Mouse (Mus musculus): ENCODE results near the gene Zic4. TPM values are rescaled to one million over a fixed set of nuclear protein-coding genes. Genes with fewer than 3 reads are reported as not detected.
A peak's percentile ranks its signal among the peaks of the same experiment; 100 is the strongest.

Zic4 gene
- polyA plus RNA-seq, 1 experiment from 2014 or later = 0.77 TPM

DNA sequence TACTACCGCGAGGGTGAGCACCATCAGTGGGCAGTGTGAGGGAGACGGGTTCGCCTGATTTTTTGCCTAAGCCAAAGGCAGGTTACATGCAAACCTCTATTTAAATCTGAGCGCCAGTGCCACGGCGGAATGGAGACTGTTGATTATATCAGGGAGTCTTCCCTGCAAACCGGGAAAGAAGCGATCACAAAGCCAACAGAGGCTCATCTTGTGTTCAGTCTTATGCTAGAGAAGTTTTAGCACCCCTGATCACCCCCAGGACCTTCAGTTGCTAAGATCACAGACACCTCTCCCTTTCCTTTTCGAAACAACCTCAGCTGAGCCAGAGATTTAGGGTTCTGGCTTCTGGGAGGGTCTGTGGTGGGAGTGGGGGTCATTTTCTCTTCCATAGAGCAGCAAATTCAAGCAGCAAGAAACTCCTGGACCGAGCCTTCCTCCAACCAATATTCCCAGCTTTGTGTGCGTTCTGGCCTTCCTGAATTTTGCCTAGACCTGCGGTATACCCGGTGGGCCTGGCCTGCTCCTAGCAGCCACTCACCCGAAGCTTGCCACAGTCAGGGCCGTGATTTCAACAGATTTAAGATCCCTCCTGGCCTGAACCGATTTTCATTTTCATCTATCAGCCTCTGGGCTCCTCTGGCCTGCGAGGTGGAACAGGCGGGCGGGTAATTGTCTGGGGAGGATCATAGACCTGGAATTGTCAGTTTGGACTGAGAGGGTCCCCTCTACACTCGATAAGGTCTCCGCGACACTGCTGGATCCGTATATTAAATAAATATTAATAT lies 20.4 kb downstream of the Zic4 start:
- Histone ChIP-seq H3K4me2 (no peak overlapping the region), H3K27ac (no peak overlapping the region), H3K27me3 (peaks cover 99% of the 10 kb centered on the region), H3K4me3 (no peak overlapping the region), H3K36me3 (no peaks in the 10 kb centered on the region), H3K9me3 (no peaks in the 10 kb centered on the region), H3K4me1 (peaks cover 12% of the 10 kb centered on the region), H3K9ac (no peak overlapping the region)
- ATAC-seq (ENCODE audit: insufficient number of reproducible peaks, insufficient read depth, low FRiP score, low TSS enrichment, low read depth) = no peak
- 3% methylated on average over 24 of the region's 24 CpGs for WGBS

- Histone ChIP-seq H3K4me3 (no peak overlapping the region), H3K4me2 (no peak overlapping the region), H3K27ac (no peak overlapping the region), H3K4me1 (peaks cover 11% of the 10 kb centered on the region), H3K36me3 (no peaks in the 10 kb centered on the region), H3K27me3 (peaks cover 99% of the 10 kb centered on the region), H3K9me3 (no peaks in the 10 kb centered on the region), H3K9ac (no peak overlapping the region)
- no peak for ATAC-seq (ENCODE audit: insufficient number of reproducible peaks, insufficient read depth, low FRiP score, low TSS enrichment, low read depth)
- WGBS = 2% methylated on average over 28 of the region's 28 CpGs
Observed at GRCm38 (mm10) chr9:91383441-91384135, 21.4 kb downstream of the Zic4 start.

DNA sequence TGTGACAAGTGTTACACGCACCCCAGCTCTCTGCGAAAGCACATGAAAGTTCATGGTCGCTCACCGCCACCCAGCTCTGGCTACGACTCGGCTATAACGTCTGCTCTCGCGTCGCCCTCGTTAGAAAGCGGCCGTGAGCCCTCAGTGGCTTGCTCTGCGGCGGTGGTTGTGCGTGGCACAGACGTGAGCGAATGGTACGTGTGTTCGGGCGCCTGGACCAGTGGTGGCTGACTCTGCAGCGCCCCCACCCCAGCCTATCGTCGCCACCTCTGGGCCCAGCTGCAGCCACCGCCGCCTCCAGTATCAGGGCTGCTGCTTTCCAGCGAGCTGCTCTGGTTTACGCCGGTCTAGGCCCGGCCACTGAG lies 21.9 kb downstream of the Zic4 start:
- H3K9me3 ChIP-seq = no peaks in the 10 kb centered on the region
- peak; percentile 17; the same call in 1 of the 2 replicates for ATAC-seq (ENCODE audit: insufficient number of reproducible peaks, insufficient read depth, low FRiP score, low TSS enrichment, low read depth)
- under 1% methylated on average over 30 of the region's 30 CpGs for WGBS

GRCm38 (mm10) chr9:91384693-91385560 lies 22.7 kb downstream of the Zic4 start:
- WGBS = 4% methylated on average over 4 of the region's 4 CpGs

More for the DNA sequence above, 21.9 kb downstream of the Zic4 start:
- H3K27ac ChIP-seq = no peak overlapping the region
- peaks cover 99% of the 10 kb centered on the region for H3K27me3 ChIP-seq
- H3K9ac ChIP-seq = no peak overlapping the region
- peaks cover 7% of the 10 kb centered on the region for H3K4me1 ChIP-seq
- no peak overlapping the region for H3K4me3 ChIP-seq
- H3K36me3 ChIP-seq = no peaks in the 10 kb centered on the region
- no peak overlapping the region for H3K4me2 ChIP-seq

DNA sequence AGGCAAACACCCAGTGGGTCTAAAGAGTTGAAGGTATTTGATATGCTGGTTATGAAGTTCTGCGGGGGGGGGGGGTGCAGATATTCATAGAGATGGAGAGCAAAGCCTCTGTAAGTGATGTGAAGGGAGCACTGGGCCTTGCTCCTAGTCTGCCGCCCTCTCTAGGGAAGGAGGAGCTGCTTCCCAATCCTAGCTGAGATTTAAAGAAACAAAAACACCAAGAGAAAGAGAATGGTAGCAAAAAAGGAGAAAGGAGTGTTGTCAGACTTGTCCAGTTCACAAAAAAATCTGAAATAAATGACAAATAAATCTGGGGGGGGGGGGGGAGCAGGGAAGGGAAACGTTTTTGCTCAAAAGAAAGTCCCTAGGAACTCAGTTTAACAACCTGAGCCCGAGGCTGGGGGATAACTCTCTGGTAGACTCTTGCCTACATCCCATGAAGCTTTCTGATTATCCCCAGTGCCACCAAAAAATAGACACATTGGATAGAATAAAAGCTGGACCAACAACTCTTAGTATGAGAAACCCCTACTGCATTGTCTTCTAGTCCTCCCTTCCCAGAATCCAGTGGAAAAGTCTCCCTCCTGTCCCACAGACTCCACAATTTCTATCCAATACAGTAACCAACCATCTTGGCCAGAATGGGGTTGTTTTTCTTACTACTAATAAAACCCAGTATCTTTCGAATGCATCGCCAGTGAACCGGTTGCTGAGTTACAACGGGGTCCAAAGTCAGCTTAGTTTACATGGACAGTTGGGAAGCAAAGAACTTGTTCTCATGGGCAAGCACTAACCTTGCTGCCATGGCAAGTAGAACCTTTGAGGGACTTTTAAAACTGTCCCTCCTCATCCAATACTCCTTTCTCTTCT lies 23.6 kb downstream of the Zic4 start:
- Histone ChIP-seq H3K4me3 (no peak overlapping the region), H3K4me2 (no peak overlapping the region), H3K27me3 (peaks cover 99% of the 10 kb centered on the region), H3K9me3 (no peaks in the 10 kb centered on the region), H3K36me3 (no peaks in the 10 kb centered on the region), H3K27ac (no peak overlapping the region), H3K4me1 (peaks cover 7% of the 10 kb centered on the region), H3K9ac (no peak overlapping the region)
- under 1% methylated on average over 8 of the region's 8 CpGs for WGBS
- ATAC-seq (ENCODE audit: insufficient number of reproducible peaks, insufficient read depth, low FRiP score, low TSS enrichment, low read depth) = no peak

More at GRCm38 (mm10) chr9:91384693-91385560, 22.7 kb downstream of the Zic4 start:
- Histone ChIP-seq H3K27me3 (peaks cover 99% of the 10 kb centered on the region), H3K27ac (no peak overlapping the region), H3K4me2 (no peak overlapping the region), H3K4me1 (peaks cover 7% of the 10 kb centered on the region), H3K4me3 (no peak overlapping the region), H3K9me3 (no peaks in the 10 kb centered on the region), H3K36me3 (no peaks in the 10 kb centered on the region), H3K9ac (no peak overlapping the region)
- ATAC-seq (ENCODE audit: insufficient number of reproducible peaks, insufficient read depth, low FRiP score, low TSS enrichment, low read depth) = no peak

DNA sequence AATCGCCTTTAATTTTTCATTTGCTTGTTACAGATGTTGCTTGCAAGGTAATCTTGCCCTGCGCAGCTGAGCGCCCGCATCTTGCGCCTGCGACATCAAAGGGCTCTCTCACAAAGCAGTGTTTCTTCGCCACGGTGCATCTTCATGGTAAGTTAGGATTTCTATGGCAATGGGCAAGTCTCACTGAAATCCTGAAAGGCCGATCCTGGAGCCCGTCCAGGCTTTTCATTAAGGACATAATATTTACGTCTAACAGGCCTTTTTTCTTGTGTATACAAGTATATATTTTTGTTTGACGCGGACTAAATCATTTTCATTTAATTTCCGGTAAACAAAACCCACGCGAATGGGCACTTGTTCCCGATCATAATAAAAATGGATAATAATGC lies 24.3 kb downstream of the Zic4 start:
- no peaks in the 10 kb centered on the region for H3K36me3 ChIP-seq
- WGBS = under 1% methylated on average over 17 of the region's 17 CpGs
- H3K4me3 ChIP-seq = no peak overlapping the region

DNA sequence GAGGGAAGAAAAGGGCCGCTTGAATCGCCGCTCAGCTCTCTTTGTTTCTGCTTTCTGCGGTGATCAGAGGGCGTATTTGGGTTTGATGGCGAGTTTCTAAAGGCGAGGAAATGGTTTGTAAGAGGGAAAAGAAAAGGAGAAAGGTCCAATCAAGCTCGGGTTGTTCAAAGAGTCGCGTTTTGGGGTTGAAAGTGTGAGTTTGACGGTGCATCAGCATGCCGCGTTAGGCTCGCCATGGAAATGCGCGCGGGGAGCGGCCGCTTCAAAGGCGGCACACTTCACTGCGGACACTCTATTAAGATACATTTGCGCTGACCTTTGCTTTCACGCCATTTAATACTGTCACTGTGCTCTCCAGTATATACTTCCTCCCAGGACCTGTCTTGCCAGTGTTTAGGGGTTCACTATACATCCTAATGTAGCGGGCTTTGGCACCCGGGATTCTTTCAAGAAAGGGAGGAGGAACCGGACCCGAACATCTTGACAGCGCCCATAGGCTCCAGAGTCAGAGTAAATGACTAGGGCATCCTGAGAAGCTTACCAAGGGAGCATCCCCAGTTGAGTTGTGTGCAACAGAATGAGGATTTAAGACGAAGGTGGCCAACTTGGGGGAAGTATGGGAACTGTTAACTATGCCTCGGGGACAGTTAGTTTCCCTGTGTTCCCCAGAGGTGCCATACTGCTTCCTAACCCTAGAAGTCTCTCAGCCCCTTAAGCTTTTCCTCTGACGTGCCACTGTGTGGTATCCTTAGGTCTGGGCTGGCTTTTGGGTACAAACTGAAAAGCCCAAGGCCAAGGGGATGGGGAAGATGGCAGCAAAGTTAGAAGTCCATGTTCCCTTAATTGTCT lies 24.9 kb downstream of the Zic4 start:
- ATAC-seq (ENCODE audit: insufficient number of reproducible peaks, insufficient read depth, low FRiP score, low TSS enrichment, low read depth) = no peak
- H3K4me2 ChIP-seq = no peak overlapping the region
- no peak overlapping the region for H3K27ac ChIP-seq

More for the DNA sequence above, 24.3 kb downstream of the Zic4 start:
- Histone ChIP-seq H3K4me1 (peaks cover 4% of the 10 kb centered on the region), H3K27ac (no peak overlapping the region), H3K9ac (no peak overlapping the region), H3K9me3 (no peaks in the 10 kb centered on the region), H3K4me2 (no peak overlapping the region), H3K27me3 (peaks cover 99% of the 10 kb centered on the region)
- ATAC-seq (ENCODE audit: insufficient number of reproducible peaks, insufficient read depth, low FRiP score, low TSS enrichment, low read depth) = no peak

DNA sequence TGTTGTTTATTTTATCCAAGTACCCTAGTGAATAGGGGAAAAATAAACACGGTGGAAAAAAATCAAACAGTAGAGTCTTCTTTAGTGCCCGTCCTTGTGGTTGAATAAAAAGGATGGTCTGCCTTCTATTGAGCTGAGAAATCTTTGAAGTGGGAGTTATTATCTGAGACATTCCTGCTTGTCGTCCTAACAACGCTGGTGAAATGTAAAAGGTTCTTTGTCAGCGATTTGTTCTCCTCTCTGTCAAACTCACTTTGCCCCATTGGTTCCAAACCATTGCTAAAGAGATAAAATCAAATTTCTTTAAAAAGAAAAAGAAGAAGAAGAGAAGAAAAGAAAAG lies 25.5 kb downstream of the Zic4 start:
- Histone ChIP-seq H3K4me3 (no peak overlapping the region), H3K27me3 (peaks cover 100% of the 10 kb centered on the region), H3K4me1 (no peaks in the 10 kb centered on the region), H3K27ac (no peak overlapping the region), H3K36me3 (no peaks in the 10 kb centered on the region), H3K4me2 (no peak overlapping the region), H3K9me3 (no peaks in the 10 kb centered on the region), H3K9ac (no peak overlapping the region)
- ATAC-seq (ENCODE audit: insufficient number of reproducible peaks, insufficient read depth, low FRiP score, low TSS enrichment, low read depth) = no peak
- WGBS = under 1% methylated on average over 5 of the region's 5 CpGs

More for the DNA sequence above, 24.9 kb downstream of the Zic4 start:
- Histone ChIP-seq H3K4me3 (no peak overlapping the region), H3K4me1 (no peaks in the 10 kb centered on the region), H3K36me3 (no peaks in the 10 kb centered on the region), H3K9ac (no peak overlapping the region), H3K9me3 (no peaks in the 10 kb centered on the region), H3K27me3 (peaks cover 100% of the 10 kb centered on the region)
- WGBS = under 1% methylated on average over 31 of the region's 31 CpGs

DNA sequence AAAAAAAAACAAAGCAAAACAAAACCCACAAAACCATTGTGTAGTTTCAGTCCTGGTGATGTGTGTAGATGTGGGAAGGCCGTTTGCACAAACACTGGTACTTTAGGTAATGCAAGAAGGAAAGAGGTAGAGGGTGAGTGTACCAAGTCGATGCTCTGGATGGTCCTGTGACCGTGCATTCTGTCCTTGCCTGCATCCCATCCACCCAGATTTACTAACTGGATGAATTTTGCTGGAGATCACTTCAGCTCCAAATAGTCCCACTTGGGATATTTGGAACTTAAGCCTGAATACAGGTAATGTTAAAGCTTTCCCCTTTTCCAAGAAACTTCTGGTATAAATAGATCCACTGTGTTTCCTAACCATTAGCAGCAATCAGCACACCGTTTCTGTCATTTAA lies 26.0 kb downstream of the Zic4 start:
- no peak overlapping the region for H3K4me2 ChIP-seq
- peaks cover 100% of the 10 kb centered on the region for H3K27me3 ChIP-seq
- ATAC-seq (ENCODE audit: insufficient number of reproducible peaks, insufficient read depth, low FRiP score, low TSS enrichment, low read depth) = no peak
- no peak overlapping the region for H3K4me3 ChIP-seq
- H3K9ac ChIP-seq = no peak overlapping the region
- WGBS = 2% methylated on average over 4 of the region's 4 CpGs
- H3K27ac ChIP-seq = no peak overlapping the region
- no peaks in the 10 kb centered on the region for H3K9me3 ChIP-seq
- no peaks in the 10 kb centered on the region for H3K4me1 ChIP-seq
- H3K36me3 ChIP-seq = no peaks in the 10 kb centered on the region

- H3K9me3 ChIP-seq = no peaks in the 10 kb centered on the region
- no peak overlapping the region for H3K4me2 ChIP-seq
- no peak overlapping the region for H3K9ac ChIP-seq
- no peak for ATAC-seq (ENCODE audit: insufficient number of reproducible peaks, insufficient read depth, low FRiP score, low TSS enrichment, low read depth)
- H3K4me1 ChIP-seq = no peaks in the 10 kb centered on the region
- H3K4me3 ChIP-seq = no peak overlapping the region
- peaks cover 98% of the 10 kb centered on the region for H3K27me3 ChIP-seq
- H3K36me3 ChIP-seq = no peaks in the 10 kb centered on the region
- WGBS = 4% methylated on average over 8 of the region's 8 CpGs
- H3K27ac ChIP-seq = no peak overlapping the region
Observed at GRCm38 (mm10) chr9:91393376-91394068, 31.3 kb downstream of the Zic4 start.

All from embryonic facial prominence, embryonic 13.5 days (tissue).